Mouse (Mus musculus): ENCODE measurements around the gene Tesc. TPM values are rescaled to one million over a fixed set of nuclear protein-coding genes. Genes with fewer than 3 reads are reported as not detected.

Gene Tesc
- polyA plus RNA-seq, 1 experiment from 2014 or later = 14.5 TPM

GRCm38 (mm10) chr5:118042599-118042998 is 15.1 kb downstream of the Tesc start:
- Histone ChIP-seq H3K9ac (ENCODE audit: low read length) (no peak overlapping the region), H3K36me3 (ENCODE audit: control insufficient read depth, insufficient read depth, low read length) (no peaks in the 10 kb centered on the region), H3K4me3 (ENCODE audit: control insufficient read depth in 1 of 2, insufficient read depth in 1 of 2, low read depth in 1 of 2, low read length in 2 of 2) (no peak overlapping the region), H3K4me2 (ENCODE audit: low read length) (no peak overlapping the region), H3K27ac (replicated peaks in 1 of 2; ENCODE audit: control insufficient read depth in 1 of 2, insufficient read depth in 1 of 2, low read depth in 2 of 2, low read length in 2 of 2) (no peak overlapping the region), H3K27me3 (ENCODE audit: control insufficient read depth, insufficient read depth, low read length) (no peaks in the 10 kb centered on the region), H3K9me3 (ENCODE audit: control insufficient read depth, low read length) (0 out of 2 replicates have a peak, but pooled peaks cover 3% of the 10 kb centered on the region), H3K4me1 (ENCODE audit: control insufficient read depth in 2 of 2, insufficient read depth in 2 of 2, low read length in 2 of 2) (peaks cover 4 to 5% of the 10 kb centered on the region in 2 experiments)
- 78% methylated on average over 6 of the region's 6 CpGs for WGBS
- ATAC-seq (ENCODE audit: insufficient number of reproducible peaks, insufficient read depth, low FRiP score, low read depth) = no peak

- no peak for ATAC-seq (ENCODE audit: insufficient number of reproducible peaks, insufficient read depth, low FRiP score, low read depth)
- 82% methylated on average over 4 of the region's 4 CpGs for WGBS
- Histone ChIP-seq H3K27me3 (ENCODE audit: control insufficient read depth, insufficient read depth, low read length) (no peaks in the 10 kb centered on the region), H3K4me2 (ENCODE audit: low read length) (no peak overlapping the region), H3K4me1 (ENCODE audit: control insufficient read depth in 2 of 2, insufficient read depth in 2 of 2, low read length in 2 of 2) (no peaks in the 10 kb centered on the region), H3K9ac (ENCODE audit: low read length) (no peak overlapping the region), H3K27ac (replicated peaks in 1 of 2; ENCODE audit: control insufficient read depth in 1 of 2, insufficient read depth in 1 of 2, low read depth in 2 of 2, low read length in 2 of 2) (no peak overlapping the region), H3K4me3 (ENCODE audit: control insufficient read depth in 1 of 2, insufficient read depth in 1 of 2, low read depth in 1 of 2, low read length in 2 of 2) (no peak overlapping the region), H3K36me3 (ENCODE audit: control insufficient read depth, insufficient read depth, low read length) (no peaks in the 10 kb centered on the region), H3K9me3 (ENCODE audit: control insufficient read depth, low read length) (0 out of 2 replicates have a peak, but pooled peaks cover 3% of the 10 kb centered on the region)
These were observed 16.2 kb downstream of the Tesc start for GRCm38 (mm10) chr5:118043761-118044160.

- Histone ChIP-seq H3K9me3 (ENCODE audit: control insufficient read depth, low read length) (0 out of 2 replicates have a peak, but pooled peaks cover 3% of the 10 kb centered on the region), H3K36me3 (ENCODE audit: control insufficient read depth, insufficient read depth, low read length) (no peaks in the 10 kb centered on the region), H3K4me3 (ENCODE audit: control insufficient read depth in 1 of 2, insufficient read depth in 1 of 2, low read depth in 1 of 2, low read length in 2 of 2) (no peak overlapping the region), H3K4me2 (ENCODE audit: low read length) (no peak overlapping the region), H3K27me3 (ENCODE audit: control insufficient read depth, insufficient read depth, low read length) (no peaks in the 10 kb centered on the region), H3K27ac (replicated peaks in 1 of 2; ENCODE audit: control insufficient read depth in 1 of 2, insufficient read depth in 1 of 2, low read depth in 2 of 2, low read length in 2 of 2) (no peak overlapping the region), H3K9ac (ENCODE audit: low read length) (no peak overlapping the region), H3K4me1 (ENCODE audit: control insufficient read depth in 2 of 2, insufficient read depth in 2 of 2, low read length in 2 of 2) (no peaks in the 10 kb centered on the region; a peak in 1 of 4 replicates)
- ATAC-seq (ENCODE audit: insufficient number of reproducible peaks, insufficient read depth, low FRiP score, low read depth) = no peak
- WGBS = 85% methylated on average over 6 of the region's 6 CpGs
These were observed 17.4 kb downstream of the Tesc start for GRCm38 (mm10) chr5:118044907-118045306.

GRCm38 (mm10) chr5:118045385-118045784 is 17.8 kb downstream of the Tesc start:
- Histone ChIP-seq H3K9me3 (ENCODE audit: control insufficient read depth, low read length) (0 out of 2 replicates have a peak, but pooled peaks cover 3% of the 10 kb centered on the region), H3K27ac (replicated peaks in 1 of 2; ENCODE audit: control insufficient read depth in 1 of 2, insufficient read depth in 1 of 2, low read depth in 2 of 2, low read length in 2 of 2) (no peak overlapping the region), H3K4me1 (ENCODE audit: control insufficient read depth in 2 of 2, insufficient read depth in 2 of 2, low read length in 2 of 2) (no peaks in the 10 kb centered on the region; a peak in 1 of 4 replicates), H3K4me3 (ENCODE audit: control insufficient read depth in 1 of 2, insufficient read depth in 1 of 2, low read depth in 1 of 2, low read length in 2 of 2) (no peak overlapping the region), H3K4me2 (ENCODE audit: low read length) (no peak overlapping the region), H3K36me3 (ENCODE audit: control insufficient read depth, insufficient read depth, low read length) (no peaks in the 10 kb centered on the region), H3K27me3 (ENCODE audit: control insufficient read depth, insufficient read depth, low read length) (no peaks in the 10 kb centered on the region), H3K9ac (ENCODE audit: low read length) (no peak overlapping the region)
- WGBS = 93% methylated on average over 9 of the region's 9 CpGs
- no peak for ATAC-seq (ENCODE audit: insufficient number of reproducible peaks, insufficient read depth, low FRiP score, low read depth)

GRCm38 (mm10) chr5:118047091-118047757 is 19.7 kb downstream of the Tesc start:
- no peak overlapping the region for H3K4me2 ChIP-seq (ENCODE audit: low read length)
- no peak overlapping the region for H3K4me3 ChIP-seq (ENCODE audit: control insufficient read depth in 1 of 2, insufficient read depth in 1 of 2, low read depth in 1 of 2, low read length in 2 of 2)
- no peak overlapping the region for H3K9ac ChIP-seq (ENCODE audit: low read length)
- ATAC-seq (ENCODE audit: insufficient number of reproducible peaks, insufficient read depth, low FRiP score, low read depth) = no peak
- H3K36me3 ChIP-seq (ENCODE audit: control insufficient read depth, insufficient read depth, low read length) = no peaks in the 10 kb centered on the region
- WGBS = 85% methylated on average over 14 of the region's 14 CpGs
- no peaks in the 10 kb centered on the region for H3K9me3 ChIP-seq (ENCODE audit: control insufficient read depth, low read length)
- H3K27ac ChIP-seq (replicated peaks in 1 of 2; ENCODE audit: control insufficient read depth in 1 of 2, insufficient read depth in 1 of 2, low read depth in 2 of 2, low read length in 2 of 2) = no peak overlapping the region
- H3K27me3 ChIP-seq (ENCODE audit: control insufficient read depth, insufficient read depth, low read length) = no peaks in the 10 kb centered on the region
- H3K4me1 ChIP-seq (ENCODE audit: control insufficient read depth in 2 of 2, insufficient read depth in 2 of 2, low read length in 2 of 2) = peaks cover 4 to 5% of the 10 kb centered on the region in 2 experiments; a peak in 3 of 4 replicates

GRCm38 (mm10) chr5:118048412-118048811 is 20.9 kb downstream of the Tesc start:
- 89% methylated on average over 4 of the region's 4 CpGs for WGBS
- no peak overlapping the region for H3K27ac ChIP-seq (replicated peaks in 1 of 2; ENCODE audit: control insufficient read depth in 1 of 2, insufficient read depth in 1 of 2, low read depth in 2 of 2, low read length in 2 of 2)
- H3K4me1 ChIP-seq (ENCODE audit: control insufficient read depth in 2 of 2, insufficient read depth in 2 of 2, low read length in 2 of 2) = peaks cover 5 to 6% of the 10 kb centered on the region in 2 experiments; a peak in 3 of 4 replicates
- H3K9me3 ChIP-seq (ENCODE audit: control insufficient read depth, low read length) = no peaks in the 10 kb centered on the region
- H3K4me3 ChIP-seq (ENCODE audit: control insufficient read depth in 1 of 2, insufficient read depth in 1 of 2, low read depth in 1 of 2, low read length in 2 of 2) = no peak overlapping the region
- H3K36me3 ChIP-seq (ENCODE audit: control insufficient read depth, insufficient read depth, low read length) = no peaks in the 10 kb centered on the region
- ATAC-seq (ENCODE audit: insufficient number of reproducible peaks, insufficient read depth, low FRiP score, low read depth) = no peak
- no peak overlapping the region for H3K4me2 ChIP-seq (ENCODE audit: low read length)
- no peaks in the 10 kb centered on the region for H3K27me3 ChIP-seq (ENCODE audit: control insufficient read depth, insufficient read depth, low read length)
- no peak overlapping the region for H3K9ac ChIP-seq (ENCODE audit: low read length)

- no peak overlapping the region for H3K4me2 ChIP-seq (ENCODE audit: low read length)
- no peaks in the 10 kb centered on the region for H3K9me3 ChIP-seq (ENCODE audit: control insufficient read depth, low read length)
- WGBS = 77% methylated on average over 5 of the region's 5 CpGs
- no peaks in the 10 kb centered on the region for H3K27me3 ChIP-seq (ENCODE audit: control insufficient read depth, insufficient read depth, low read length)
- H3K4me3 ChIP-seq (ENCODE audit: control insufficient read depth in 1 of 2, insufficient read depth in 1 of 2, low read depth in 1 of 2, low read length in 2 of 2) = no peak overlapping the region
- peaks cover 5 to 6% of the 10 kb centered on the region in 2 experiments; a peak in 3 of 4 replicates for H3K4me1 ChIP-seq (ENCODE audit: control insufficient read depth in 2 of 2, insufficient read depth in 2 of 2, low read length in 2 of 2)
- no peaks in the 10 kb centered on the region for H3K36me3 ChIP-seq (ENCODE audit: control insufficient read depth, insufficient read depth, low read length)
- H3K27ac ChIP-seq (replicated peaks in 1 of 2; ENCODE audit: control insufficient read depth in 1 of 2, insufficient read depth in 1 of 2, low read depth in 2 of 2, low read length in 2 of 2) = no peak overlapping the region
- ATAC-seq (ENCODE audit: insufficient number of reproducible peaks, insufficient read depth, low FRiP score, low read depth) = no peak
- no peak overlapping the region for H3K9ac ChIP-seq (ENCODE audit: low read length)
These were observed 21.4 kb downstream of the Tesc start for GRCm38 (mm10) chr5:118048928-118049327.

GRCm38 (mm10) chr5:118050743-118051142 is 23.2 kb downstream of the Tesc start:
- H3K4me3 ChIP-seq (ENCODE audit: control insufficient read depth in 1 of 2, insufficient read depth in 1 of 2, low read depth in 1 of 2, low read length in 2 of 2) = no peak overlapping the region
- ATAC-seq (ENCODE audit: insufficient number of reproducible peaks, insufficient read depth, low FRiP score, low read depth) = no peak
- H3K9ac ChIP-seq (ENCODE audit: low read length) = no peak overlapping the region
- H3K9me3 ChIP-seq (ENCODE audit: control insufficient read depth, low read length) = no peaks in the 10 kb centered on the region
- no peaks in the 10 kb centered on the region for H3K36me3 ChIP-seq (ENCODE audit: control insufficient read depth, insufficient read depth, low read length)
- H3K27me3 ChIP-seq (ENCODE audit: control insufficient read depth, insufficient read depth, low read length) = no peaks in the 10 kb centered on the region
- 73% methylated on average over 4 of the region's 4 CpGs for WGBS
- H3K27ac ChIP-seq (replicated peaks in 1 of 2; ENCODE audit: control insufficient read depth in 1 of 2, insufficient read depth in 1 of 2, low read depth in 2 of 2, low read length in 2 of 2) = no peak overlapping the region
- H3K4me2 ChIP-seq (ENCODE audit: low read length) = no peak overlapping the region
- H3K4me1 ChIP-seq (ENCODE audit: control insufficient read depth in 2 of 2, insufficient read depth in 2 of 2, low read length in 2 of 2) = peaks cover 9 to 13% of the 10 kb centered on the region in 2 experiments
